Mouse (Mus musculus) adrenal gland, postnatal 10 days (tissue): ENCODE measurements at regions not wholly inside any gene's neighbourhood (a gene's known extent, or its start where the extent isn't known, plus 50 kb on each side); places are given as distances from the start of the nearest gene placed in this dataset.
"Not testable (repeated sequence)": the region's sequence is repeated elsewhere in the genome, so short reads cannot be mapped to it uniquely, and the experiment has no call there.

Experiments used
- DNase-seq: peaks from one replicate; pipeline ENCODE4 v3.0.0; 2021; ENCODE audit warnings: mixed read lengths

DNA sequence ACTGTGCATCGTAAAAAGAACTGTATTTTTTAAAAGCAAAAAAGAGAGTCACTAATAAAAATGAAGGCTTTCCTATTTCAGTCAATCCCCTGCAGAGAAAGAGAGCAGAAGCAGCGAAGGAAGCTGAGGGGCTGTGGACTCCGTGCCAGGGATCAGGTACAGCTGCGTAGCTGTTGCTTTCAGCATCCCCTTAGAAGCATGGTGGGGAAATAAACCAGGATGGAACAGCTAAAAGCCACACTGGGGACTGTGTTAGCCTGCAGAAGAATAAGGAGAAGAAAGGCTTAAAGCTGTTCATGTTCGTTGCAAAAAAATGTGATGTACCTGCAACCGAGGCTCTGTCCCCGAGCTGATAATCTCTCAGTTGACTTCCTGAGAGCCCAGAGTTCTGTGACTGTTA, 1302.6 kb upstream of the Sel1l start:
- no peak for DNase-seq

- DNase-seq, result no peak
Measured at GRCm38 (mm10) chr12:93142265-93142664, 1293.3 kb upstream of the Sel1l start.

GRCm38 (mm10) chr12:93136395-93136794, 1287.4 kb upstream of the Sel1l start:
- no peak for DNase-seq

- no peak for DNase-seq
Measured at GRCm38 (mm10) chr12:93122216-93122615, 1273.3 kb upstream of the Sel1l start.

DNA sequence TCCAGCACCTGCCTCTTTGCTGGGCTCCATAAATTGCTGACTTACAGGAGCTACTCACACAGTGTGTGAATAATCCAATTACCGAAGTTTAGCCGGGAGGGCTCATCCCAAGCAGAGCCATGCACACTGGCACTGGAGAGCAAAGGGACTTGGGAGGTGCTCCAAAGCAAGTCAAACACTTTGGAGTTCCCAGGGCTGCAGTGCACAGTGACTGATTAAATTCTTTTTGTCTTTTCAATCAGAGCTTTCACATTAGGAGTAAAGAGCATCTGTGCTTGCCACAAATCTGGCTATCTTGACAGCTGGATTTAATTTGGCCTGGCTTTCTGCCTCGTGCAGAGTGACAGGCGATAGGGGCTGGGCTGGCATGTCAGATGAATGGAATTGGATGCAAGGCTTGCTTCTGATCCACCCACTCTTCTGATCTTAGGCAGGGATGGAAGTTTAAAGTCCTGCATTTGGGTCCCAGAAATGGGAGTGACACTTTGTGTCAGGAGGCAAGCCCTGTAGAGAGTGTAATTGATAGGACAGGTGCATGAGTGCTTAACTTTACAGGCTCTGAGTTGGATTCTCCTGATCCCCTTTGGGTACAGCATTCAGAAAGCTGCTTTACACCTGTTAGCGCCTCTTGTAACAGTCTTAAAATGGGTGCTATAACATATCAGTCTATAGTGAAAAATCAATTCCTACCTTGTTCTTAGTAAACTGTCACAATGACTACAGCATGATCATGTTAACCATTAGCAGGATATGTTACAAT, 1239.3 kb upstream of the Sel1l start:
- no peak for DNase-seq

- no peak for DNase-seq
Measured at GRCm38 (mm10) chr12:93063864-93064263, 1214.9 kb upstream of the Sel1l start.

DNA sequence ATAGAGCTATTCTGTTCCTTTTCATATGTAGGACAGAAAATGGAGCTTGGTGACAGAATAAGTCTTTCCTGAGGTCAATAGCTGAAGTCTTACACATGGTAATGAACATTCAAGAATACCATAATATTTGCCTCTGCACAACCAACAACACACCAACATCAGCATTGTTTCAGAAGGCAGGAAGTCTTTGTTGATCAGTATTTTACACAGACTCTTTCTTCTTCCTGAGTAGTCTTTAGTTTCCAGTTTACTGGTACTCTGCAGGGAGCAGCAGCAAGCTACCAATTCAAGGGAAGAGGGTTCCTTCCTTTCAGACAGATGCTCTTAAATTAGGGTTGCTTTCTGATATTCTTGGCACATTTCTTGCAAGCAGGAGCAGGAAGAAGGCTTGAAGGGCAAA, 1170.7 kb upstream of the Sel1l start:
- DNase-seq, result no peak

- DNase-seq, result no peak
Measured at GRCm38 (mm10) chr12:93011583-93011982, 1162.6 kb upstream of the Sel1l start.

- DNase-seq, result no peak
Measured at GRCm38 (mm10) chr12:93006844-93007365, 1157.9 kb upstream of the Sel1l start.

GRCm38 (mm10) chr12:93003125-93003524, 1154.2 kb upstream of the Sel1l start:
- DNase-seq, result no peak

DNA sequence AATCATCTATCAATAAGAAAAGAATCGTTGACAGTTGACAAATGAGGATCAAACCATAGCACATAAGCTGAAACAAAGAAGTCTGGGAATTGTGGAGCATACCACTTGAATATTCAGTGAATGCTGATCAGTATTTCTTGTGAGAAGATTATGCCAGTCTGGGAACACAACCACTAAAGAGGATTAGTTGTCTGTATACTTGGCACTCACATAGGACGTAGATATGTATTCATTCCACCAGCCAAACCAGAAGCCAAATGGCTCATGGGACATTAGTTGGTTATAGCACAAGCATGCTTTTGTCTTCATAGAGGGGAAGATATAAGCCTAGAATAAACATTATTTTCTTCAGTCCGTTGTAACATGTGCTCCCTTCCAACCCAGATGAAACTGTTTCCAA, 1126.7 kb upstream of the Sel1l start:
- DNase-seq, result no peak

GRCm38 (mm10) chr12:92944352-92944751, 1095.4 kb upstream of the Sel1l start:
- DNase-seq, result no peak

GRCm38 (mm10) chr12:92927591-92927990, 1078.6 kb upstream of the Sel1l start:
- DNase-seq, result no peak

DNA sequence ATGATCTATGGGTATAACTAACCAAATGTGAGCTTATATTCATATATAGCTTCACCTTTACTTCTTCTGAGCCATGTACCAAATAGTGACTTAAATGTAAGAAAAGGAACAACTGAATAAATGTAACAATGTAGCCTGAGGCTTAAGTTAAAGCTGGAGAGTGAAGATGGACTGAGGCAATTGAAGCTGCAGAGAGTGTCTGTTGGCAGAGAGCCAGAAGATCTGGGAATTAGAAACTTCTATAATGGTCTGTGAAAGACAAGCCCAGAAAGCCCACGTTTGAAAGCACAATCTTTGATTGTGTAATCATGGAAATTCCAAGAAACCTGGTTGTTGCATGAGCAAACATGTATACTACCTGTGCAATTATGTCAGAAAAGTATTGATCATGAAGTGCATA, 1078.0 kb upstream of the Sel1l start:
- DNase-seq, result no peak

- no peak for DNase-seq
Measured at GRCm38 (mm10) chr12:92919920-92920319, 1071.0 kb upstream of the Sel1l start.

DNA sequence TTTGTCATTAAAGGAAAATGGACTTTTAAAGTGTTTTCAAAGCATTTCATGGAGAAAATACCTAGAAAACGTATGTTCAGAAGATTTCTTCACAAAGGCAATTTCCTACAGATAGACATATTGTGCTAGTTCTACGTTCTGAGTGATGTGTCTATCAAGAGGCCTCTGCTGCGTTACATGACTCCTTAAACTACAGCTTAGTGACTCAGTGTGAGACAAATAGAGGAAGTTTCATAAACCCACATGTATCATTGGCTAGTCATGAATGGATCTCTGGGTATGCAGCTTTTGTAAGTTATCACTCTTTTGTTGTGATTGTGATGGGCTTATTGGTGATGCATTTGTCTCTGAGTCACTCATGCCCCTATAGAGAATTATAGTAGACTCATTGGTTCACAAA, 1067.3 kb upstream of the Sel1l start:
- DNase-seq, result no peak

- DNase-seq, result no peak
Measured at GRCm38 (mm10) chr12:92915776-92916175, 1066.8 kb upstream of the Sel1l start.

GRCm38 (mm10) chr12:92915203-92915602, 1066.2 kb upstream of the Sel1l start:
- no peak for DNase-seq

DNA sequence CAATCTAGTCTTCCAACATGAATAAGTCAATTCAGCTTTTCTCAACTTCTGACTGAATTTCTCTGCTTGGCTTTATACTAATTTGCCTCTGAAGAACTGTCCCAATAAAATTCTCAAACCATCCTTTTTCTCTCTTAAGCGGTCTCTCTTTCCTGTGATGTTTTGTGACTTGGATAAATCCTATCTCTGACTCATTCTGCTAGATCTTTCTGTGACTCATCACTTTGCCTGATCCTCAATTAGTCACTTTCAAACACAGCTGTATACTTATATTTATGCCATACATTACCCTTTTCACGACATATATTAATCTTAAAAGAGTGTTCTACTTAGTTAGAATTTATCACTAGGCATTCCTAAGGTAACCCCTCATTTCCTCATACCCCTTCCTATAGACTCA, 1055.4 kb upstream of the Sel1l start:
- DNase-seq, result no peak

DNA sequence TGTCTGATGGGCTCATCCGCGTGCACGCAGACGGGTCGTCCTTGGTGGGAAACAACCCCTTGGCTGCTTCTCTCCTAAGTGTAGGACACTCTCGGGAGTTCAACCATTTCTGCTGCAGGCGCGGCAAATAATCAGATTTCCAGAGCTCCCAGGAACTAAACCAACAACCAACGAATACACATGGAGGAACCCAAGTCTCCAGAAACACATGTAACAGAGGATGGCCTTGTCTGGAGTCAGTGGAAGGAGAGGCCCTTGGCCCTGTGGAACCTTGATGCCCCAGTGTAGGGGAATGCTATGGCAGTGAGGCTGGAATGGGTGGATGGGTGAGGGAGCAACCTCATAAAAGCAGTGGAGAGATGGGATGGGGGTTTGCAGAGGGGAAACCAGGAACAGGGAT, 1043.4 kb upstream of the Sel1l start:
- DNase-seq, result no peak

DNA sequence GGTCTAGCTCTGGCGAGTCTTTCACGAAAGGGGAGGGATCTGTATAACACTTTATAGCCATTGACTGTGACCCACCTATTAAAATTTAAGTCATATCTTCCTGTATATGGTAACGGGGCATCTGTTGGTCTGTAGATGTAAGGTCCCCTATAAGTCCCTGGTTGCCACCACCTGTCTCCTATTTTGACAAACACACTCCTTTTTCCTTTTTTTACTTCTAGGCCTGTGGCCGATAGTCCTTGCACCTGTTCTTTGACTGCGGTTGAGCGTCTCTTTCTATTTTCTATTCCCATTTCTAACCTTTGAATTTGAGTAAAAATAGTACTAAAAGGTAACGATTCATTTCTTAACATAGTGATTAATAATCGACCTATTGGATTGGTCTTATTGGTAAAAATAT, 1042.7 kb upstream of the Sel1l start:
- not testable (repeated sequence) for DNase-seq

- not testable (repeated sequence) for DNase-seq
Measured at GRCm38 (mm10) chr12:92891126-92891525, 1042.2 kb upstream of the Sel1l start.

DNA sequence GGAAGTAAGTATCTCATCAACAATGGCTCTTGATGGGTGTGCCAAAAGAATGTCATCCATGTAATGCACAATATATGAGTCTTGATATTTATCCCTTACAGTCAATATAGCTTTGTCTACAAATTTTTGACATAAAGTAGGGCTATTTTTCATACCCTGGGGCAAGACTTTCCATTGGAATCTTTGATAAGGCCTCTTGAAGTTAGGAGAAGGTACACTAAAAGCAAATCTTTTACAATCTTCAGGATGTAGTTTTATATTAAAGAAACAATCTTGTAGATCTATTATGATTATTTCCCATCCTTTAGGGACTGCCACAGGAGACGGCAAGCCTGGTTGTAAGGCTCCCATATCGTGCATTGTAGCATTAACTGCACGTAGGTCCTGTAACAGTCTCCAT, 1038.8 kb upstream of the Sel1l start:
- DNase-seq, result no peak

DNA sequence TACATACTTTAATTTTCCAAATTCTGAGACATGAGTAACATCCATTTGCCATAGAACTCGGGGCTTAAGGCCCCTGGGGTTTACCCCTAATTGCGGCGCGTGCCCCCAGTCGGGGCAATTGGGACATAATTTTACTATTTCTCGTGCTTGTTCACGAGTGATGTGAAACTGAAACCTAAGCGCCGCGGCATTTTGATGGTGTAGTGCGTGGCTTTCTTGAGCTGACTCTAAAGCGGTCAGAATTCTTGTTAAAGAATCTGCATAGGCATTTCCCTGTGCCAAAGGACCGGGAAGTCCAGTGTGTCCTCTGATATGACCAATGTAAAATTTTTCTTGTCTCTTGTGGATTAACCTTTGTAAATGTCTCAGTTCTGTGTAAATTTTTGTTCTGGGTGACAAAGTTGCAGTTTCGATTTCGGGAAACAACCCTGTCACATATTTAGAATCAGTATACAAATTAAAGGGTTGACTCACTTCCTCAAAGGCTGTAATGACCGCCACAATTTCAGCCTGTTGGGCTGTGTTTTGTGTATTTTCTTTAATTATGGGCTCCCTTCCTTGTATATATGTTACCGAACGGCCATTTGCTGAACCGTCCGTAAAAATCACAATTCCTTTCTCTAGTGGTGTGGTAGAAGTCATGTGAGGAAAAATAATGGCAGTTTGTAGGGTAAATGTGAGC, 1037.6 kb upstream of the Sel1l start:
- DNase-seq, result not testable (repeated sequence)
